Mouse (Mus musculus): ENCODE data around the gene Itgb8.
A peak's percentile ranks its signal among the peaks of the same experiment; 100 is the strongest.

The Itgb8 gene

DNA sequence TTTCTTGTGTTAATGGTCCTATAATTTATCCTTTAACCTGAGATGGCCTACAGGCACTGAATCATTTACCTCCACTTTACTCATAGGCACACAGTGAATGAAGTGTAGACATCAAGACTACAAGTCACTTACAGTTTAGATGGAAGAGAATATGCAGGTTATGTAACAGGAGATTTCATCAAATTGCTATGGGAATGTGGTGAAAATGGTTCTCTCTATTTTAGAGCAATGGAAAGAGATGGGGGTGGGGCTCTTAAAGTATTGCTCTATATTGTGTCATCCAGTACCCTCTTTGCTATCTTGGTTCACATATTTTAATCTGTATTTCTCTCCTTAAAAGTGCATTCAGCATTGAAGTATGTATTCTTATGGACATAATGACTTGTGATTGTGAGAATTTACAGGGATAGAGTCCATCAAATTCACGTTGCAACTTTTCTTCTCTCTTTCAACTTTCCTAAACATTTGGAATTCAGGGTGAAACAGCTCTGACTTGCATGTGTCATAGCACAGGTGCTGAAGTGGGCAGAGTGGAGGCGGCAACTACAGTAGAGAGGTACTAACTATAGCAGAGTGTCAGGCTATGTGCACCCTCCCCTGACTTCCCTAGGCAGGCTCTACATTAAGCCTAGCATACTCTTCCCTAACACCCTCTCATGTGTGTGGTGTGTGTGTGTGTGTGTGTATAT, 29.1 kb downstream of the Itgb8 start:
- peak; percentile 89 for ATAC-seq (ENCODE audit: low TSS enrichment)

- ATAC-seq (ENCODE audit: low TSS enrichment), result no peak
Observed at GRCm38 (mm10) chr12:119207464-119207801, 31.2 kb downstream of the Itgb8 start.

DNA sequence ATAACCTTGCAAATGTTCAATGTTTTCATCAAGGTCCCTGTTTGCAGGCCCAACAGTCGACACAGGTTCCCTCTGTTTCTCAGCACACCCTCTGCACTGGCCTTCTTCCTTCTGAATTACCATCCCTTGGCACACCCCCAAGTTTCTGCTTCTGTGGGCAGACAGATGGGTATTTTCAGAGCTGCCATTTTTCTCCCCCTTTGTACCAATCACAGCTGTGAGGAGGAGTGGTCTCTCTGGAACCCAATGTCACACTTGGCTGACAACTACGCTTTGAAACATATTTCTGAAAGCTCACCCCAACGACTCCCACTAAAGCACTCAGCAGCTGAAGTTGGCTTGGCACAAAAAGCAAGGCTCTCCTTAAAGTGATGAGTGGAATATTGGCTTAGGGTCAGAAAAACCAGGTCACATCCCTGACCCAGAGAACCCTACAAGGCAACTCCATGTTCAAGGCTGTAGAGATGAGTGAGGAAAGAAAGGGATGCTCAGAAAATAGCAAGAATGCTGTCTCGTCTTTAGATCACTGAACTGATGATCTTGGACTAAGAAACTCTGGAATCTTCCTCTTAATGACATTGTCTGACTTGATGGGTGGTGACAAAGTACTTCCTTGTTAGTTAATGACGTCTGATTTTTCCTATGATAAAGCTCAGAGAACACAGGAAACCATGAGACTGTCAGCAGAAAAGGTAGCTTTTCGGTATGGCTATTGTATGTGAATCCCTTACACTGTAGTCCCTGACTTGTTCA, 31.7 kb downstream of the Itgb8 start:
- ATAC-seq (ENCODE audit: low TSS enrichment), result peak; percentile 56

DNA sequence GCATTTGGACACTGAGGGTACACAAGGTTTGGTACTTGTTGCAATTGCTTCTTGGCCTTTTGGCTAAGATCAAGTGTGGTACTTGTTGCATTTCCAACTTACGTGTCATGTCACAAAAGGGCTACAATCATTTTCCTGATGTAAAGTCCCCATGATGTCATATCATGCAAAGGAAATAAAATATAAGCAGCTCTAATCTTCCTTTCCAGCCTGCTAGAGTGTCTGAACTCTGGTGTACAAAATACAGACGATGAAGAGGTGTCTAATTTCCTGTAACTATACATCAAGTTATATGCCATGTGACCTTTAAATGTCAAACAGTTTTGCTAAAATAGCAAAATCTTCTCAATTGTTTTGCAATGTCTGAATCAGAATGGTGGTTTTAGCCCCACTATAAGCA, 34.2 kb downstream of the Itgb8 start:
- no peak for ATAC-seq (ENCODE audit: low TSS enrichment)

- no peak for ATAC-seq (ENCODE audit: low TSS enrichment)
Observed at GRCm38 (mm10) chr12:119202766-119203165, 35.8 kb downstream of the Itgb8 start.

DNA sequence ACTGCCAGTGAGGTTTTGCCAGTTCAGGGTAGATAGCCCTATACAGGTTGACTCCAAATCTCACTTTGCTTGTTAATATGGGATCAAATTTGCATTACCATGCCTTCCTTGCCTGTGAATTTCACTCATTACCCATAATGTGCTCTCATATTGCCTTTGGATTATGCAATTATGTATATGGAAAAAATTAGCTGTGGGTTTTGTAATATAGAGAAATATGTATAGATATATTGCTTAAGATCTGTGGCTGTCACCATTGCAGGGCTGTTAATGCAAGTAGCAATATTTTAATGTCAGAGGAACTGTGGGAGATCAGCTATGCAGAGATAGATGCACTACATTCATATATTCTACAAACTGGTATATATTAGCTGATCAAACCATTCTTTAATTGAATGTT, 43.5 kb downstream of the Itgb8 start:
- ATAC-seq (ENCODE audit: low TSS enrichment), result no peak

DNA sequence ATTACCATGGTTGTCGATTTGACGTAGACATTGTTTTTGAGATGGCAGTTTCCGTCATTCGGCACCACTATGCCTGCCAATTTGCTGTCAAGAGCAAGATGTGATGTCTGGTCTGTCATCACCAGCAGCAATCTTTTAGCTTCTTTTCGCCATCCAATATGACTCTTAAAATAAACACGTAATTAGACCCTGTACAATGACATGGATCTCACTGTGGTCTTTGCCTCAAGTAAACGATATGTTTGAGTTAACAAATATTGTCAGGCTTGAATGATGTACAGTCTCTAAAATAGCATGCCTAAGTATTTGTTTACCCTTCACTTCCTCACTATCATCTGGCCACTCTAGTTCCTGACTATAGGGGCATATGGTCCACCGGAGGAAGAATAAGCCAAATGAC, 48.8 kb downstream of the Itgb8 start:
- ATAC-seq (ENCODE audit: low TSS enrichment), result no peak

DNA sequence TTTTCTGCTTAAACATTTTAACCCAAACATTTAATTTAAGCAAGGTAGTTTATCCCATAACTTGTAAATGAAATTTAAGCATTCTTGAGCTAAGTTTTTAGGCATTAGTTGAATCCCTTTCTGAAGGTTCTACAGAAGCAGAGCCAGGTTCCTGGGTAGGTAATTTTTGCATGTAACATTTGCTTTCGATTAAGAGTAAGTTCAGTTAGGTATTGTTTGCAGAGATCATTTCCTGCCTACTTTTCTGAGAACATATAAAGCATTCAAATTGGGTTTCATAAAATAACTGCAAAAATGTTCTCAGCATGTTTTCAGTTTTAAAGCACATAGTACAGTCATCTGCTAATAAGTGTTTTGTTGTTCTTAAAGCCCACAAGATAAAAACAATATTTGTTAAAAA, 53.2 kb downstream of the Itgb8 start:
- ATAC-seq (ENCODE audit: low TSS enrichment), result no peak

DNA sequence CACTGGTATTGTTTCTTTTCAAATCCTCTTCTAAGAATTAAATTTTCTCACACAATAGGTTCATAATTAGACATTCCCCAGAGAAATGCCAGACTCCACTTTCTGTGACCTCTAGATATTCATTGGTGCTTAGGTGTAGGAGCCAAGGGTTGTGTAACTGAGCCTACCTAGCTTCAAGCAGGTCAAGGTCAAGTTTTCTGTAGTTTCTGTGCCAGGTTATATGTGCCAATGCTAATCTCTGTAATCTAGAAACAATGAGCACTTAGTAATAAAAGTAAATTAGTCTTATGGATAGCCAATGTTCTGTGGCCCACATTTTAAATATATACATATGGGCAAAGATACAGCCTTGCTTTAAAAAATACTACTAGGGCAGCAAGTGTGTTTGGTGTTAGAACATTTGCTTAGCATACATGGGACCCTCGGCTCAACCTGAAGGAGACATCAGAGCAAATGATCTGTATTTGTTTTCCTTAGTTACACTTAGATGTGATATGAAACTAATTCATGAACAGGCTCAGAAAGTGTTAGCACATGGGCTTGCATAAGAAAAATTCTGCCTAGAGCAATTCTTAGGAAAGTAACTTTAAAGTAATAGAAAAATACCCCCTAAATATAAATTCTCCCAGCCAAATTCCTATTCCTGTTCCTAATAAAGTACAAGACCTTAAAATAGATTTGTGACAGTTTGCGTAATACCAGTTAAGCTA, 56.2 kb downstream of the Itgb8 start:
- no peak for ATAC-seq (ENCODE audit: low TSS enrichment)

GRCm38 (mm10) chr12:119176017-119176416, 62.6 kb downstream of the Itgb8 start:
- no peak for ATAC-seq (ENCODE audit: low TSS enrichment)

GRCm38 (mm10) chr12:119169828-119170539, 68.6 kb downstream of the Itgb8 start:
- ATAC-seq (ENCODE audit: low TSS enrichment), result no peak

- no peak for ATAC-seq (ENCODE audit: low TSS enrichment)
Observed at GRCm38 (mm10) chr12:119169143-119169542, 69.5 kb downstream of the Itgb8 start.

DNA sequence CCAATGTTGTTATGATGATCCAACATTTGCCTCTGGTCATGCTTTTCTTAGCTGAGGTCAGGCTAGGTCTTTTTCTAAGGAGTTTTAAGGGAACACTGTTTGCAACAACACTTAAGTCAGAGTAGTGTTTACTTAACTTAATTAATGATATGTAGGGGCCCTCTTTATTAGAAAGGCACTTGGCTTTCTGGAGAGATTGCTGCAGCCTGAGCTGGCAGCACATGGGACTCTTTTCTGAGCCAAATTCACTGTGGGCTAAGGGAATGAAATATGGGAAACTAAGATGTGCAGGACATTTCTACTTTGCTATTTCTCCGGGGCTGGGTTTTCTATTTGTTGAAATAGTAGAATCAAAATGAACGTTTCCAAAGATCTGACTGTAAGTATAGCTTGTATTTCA, 73.5 kb downstream of the Itgb8 start:
- ATAC-seq (ENCODE audit: low TSS enrichment), result no peak

DNA sequence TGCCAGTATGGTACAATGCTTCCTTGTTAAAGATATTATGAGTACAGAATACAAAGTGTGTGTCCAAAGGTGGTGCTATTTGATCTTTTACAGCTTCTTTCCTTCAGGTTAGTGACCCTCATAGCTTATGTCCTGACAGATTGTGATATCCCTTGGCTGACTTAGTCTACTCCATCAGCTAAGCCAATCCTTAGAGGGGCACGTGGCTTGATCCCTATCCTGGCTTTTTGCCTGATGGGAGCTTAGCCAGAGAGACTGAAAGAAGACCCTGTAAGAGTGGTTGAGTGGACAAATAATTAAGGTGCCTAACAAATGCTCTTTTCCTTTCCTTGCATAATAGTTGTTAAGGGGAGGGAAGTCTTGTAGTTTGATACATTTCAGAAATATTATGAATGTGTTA, 73.9 kb downstream of the Itgb8 start:
- peak; percentile 18; the same call in 1 of the 2 replicates for ATAC-seq (ENCODE audit: low TSS enrichment)

GRCm38 (mm10) chr12:119164176-119164575, 74.4 kb downstream of the Itgb8 start:
- peak; percentile 71 for ATAC-seq (ENCODE audit: low TSS enrichment)

DNA sequence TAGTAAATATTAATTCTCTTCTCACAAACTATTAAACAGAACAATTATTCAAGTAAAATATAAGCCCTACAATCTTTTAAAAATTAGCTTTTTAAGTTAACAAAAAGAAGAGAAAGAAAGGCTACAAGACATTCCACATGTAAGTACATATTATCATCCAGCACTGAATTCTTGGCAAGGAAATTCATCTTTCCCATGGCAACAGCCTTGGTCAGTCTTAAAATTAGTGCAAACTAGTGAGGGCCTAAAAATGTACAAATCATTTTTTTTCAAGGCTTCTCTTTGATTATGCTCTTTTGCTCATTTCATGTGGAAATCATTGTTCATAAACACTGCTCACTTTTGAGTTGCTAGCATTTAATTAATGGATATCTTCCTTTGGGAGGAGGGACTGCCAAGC, 77.8 kb downstream of the Itgb8 start:
- no peak for ATAC-seq (ENCODE audit: low TSS enrichment)

- no peak for ATAC-seq (ENCODE audit: low TSS enrichment)
Observed at GRCm38 (mm10) chr12:119159254-119159933, 79.2 kb downstream of the Itgb8 start.

- ATAC-seq (ENCODE audit: low TSS enrichment), result no peak
Observed at GRCm38 (mm10) chr12:119157686-119158085, 80.9 kb downstream of the Itgb8 start.

GRCm38 (mm10) chr12:119157068-119157467, 81.5 kb downstream of the Itgb8 start:
- no peak for ATAC-seq (ENCODE audit: low TSS enrichment)

DNA sequence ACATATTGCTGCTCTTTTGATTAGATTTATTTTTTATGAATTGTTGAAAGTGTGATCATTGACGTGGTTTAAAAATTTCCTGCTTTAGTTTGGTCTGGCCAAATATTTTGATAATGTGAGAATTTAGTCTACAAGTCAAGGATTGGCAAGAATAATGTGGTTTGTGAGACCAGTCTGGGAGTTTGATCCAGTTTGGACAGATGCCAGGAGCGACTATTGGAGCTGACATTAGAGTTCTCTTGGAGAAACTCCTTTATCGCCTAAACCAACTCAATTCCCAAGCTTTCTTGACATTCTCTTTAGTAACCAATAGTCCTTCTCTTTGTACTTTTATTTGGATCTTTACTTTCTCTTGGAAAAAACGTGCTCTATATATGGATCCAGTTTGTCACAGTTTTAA, 83.0 kb downstream of the Itgb8 start:
- ATAC-seq (ENCODE audit: low TSS enrichment), result no peak

DNA sequence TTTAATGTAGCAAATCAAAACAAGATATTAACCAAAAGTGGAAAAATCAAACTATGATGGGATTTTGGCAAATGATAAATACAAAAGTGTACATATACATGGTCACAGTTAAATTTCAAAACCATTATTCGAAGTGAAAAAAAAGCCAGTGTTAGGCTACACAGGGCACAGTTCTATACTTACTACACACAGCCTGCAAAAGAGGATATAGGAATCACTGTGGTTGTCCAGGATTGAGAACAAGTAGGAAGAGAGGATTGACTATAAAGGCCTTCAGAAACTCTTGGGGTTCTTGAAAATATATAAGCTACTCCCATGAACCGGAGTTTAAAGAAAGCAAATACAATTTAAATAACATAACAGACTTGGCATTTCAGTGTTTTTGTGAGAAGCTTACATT, 87.6 kb downstream of the Itgb8 start:
- no peak for ATAC-seq (ENCODE audit: low TSS enrichment)

GRCm38 (mm10) chr12:119147753-119148152, 90.8 kb downstream of the Itgb8 start:
- ATAC-seq (ENCODE audit: low TSS enrichment), result peak; percentile 44; the same call in 1 of the 2 replicates

Data from frontal cortex, adult (tissue).